Mouse (Mus musculus) urinary bladder, postnatal 10 days (tissue): ENCODE results near the gene Gpc6.

Experiments used
- DNase-seq: peaks from one replicate; pipeline ENCODE4 v3.0.0; 2022; ENCODE audit warnings: low spot score

The Gpc6 gene

GRCm38 (mm10) chr14:118021867-118022543, 1096.9 kb downstream of the Gpc6 start:
- DNase-seq = no peak
